Comparison of ENCODE assay signal across 8 mouse cellular contexts in the genomic region with DNA sequence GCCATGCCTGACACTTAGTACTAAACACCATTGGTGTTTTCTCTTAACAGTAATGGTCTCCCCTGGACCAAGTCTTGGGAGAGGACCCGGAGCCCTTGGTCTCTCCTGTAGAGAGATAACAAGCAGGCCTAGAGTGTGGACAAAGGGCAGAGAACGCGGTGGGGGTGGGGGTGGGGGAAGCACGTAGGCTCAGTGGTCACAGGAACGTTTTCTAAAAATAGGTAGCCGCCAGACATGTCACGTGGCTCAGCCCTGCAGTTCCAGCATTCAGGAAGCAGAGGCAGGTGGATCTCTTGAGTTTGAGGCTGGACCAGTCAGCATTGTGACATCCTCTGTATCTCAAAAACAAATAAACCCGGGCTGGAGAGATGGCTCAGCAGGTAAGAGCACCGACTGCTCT. TPM values are rescaled to one million over a fixed set of nuclear protein-coding genes. Genes with fewer than 3 reads are reported as not detected.
A peak's percentile ranks its signal among the peaks of the same experiment; 100 is the strongest.
DNase-seq lines count a peak whose midpoint lies in the region; ATAC-seq lines count a peak whose summit lies in the region.

No protein-coding gene starts in this region.

- peak overlapping the region; percentile 99 for H3K27ac ChIP-seq in hindbrain, embryonic 12.5 days
- peak overlapping the region; percentile 96 for H3K27ac ChIP-seq in midbrain, embryonic 13.5 days

- peaks cover 28% of the 10 kb centered on the region for H3K4me1 ChIP-seq in hindbrain, embryonic 12.5 days
- peaks cover 31% of the 10 kb centered on the region for H3K4me1 ChIP-seq in midbrain, embryonic 13.5 days (replicated peaks)

- peak overlapping the region; percentile 78 for H3K4me2 ChIP-seq in hindbrain, embryonic 12.5 days (replicated peaks)
- H3K4me2 ChIP-seq in midbrain, embryonic 13.5 days (replicated peaks): peak overlapping the region; percentile 79

- H3K27me3 ChIP-seq in hindbrain, embryonic 12.5 days: no peaks in the 10 kb centered on the region
- no peaks in the 10 kb centered on the region for H3K27me3 ChIP-seq in midbrain, embryonic 13.5 days

- peak overlapping the region; percentile 94 for H3K9ac ChIP-seq in hindbrain, embryonic 12.5 days
- H3K9ac ChIP-seq in midbrain, embryonic 13.5 days (replicated peaks): peak overlapping the region; percentile 96

- no peaks in the 10 kb centered on the region for H3K9me3 ChIP-seq in hindbrain, embryonic 12.5 days (replicated peaks)
- no peaks in the 10 kb centered on the region for H3K9me3 ChIP-seq in midbrain, embryonic 13.5 days

- H3K4me3 ChIP-seq in hindbrain, embryonic 12.5 days: peak overlapping the region; percentile 95
- peak overlapping the region; percentile 96 for H3K4me3 ChIP-seq in midbrain, embryonic 13.5 days (replicated peaks)

- 48% methylated on average over 9 of the region's 9 CpGs for WGBS in hindbrain, embryonic 12.5 days
- 58% methylated on average over 9 of the region's 9 CpGs for WGBS in midbrain, embryonic 13.5 days

- no peaks in the 10 kb centered on the region for H3K36me3 ChIP-seq in hindbrain, embryonic 12.5 days
- no peaks in the 10 kb centered on the region for H3K36me3 ChIP-seq in midbrain, embryonic 13.5 days

- no peak for ATAC-seq in hindbrain, embryonic 12.5 days (ENCODE audit: low FRiP score)
- ATAC-seq in midbrain, embryonic 13.5 days: no peak

- peak; percentile 11 for DNase-seq in kidney, adult 11 months
- DNase-seq in kidney, postnatal 25 days: no peak
- DNase-seq in Muller cell, postnatal 12 days (ENCODE audit: inconsistent ontology term): peak; percentile 7
- no peak for DNase-seq in layer of hippocampus, adult 11-12 months (ENCODE audit: low spot score)
- no peak for DNase-seq in adrenal gland, postnatal 10 days
- DNase-seq in cerebellum, postnatal 14 days: no peak

RNA-seq across cellular contexts. Expression of a gene that starts 1.2 kb away (rescaled TPM):
- polyA plus RNA-seq in hindbrain, embryonic 12.5 days (2016; fragmentation: Nextera tagmentation; extraction: Ambion mirVana): 402 and 422 TPM in 2 replicates
- polyA plus RNA-seq in midbrain, embryonic 13.5 days (2015; fragmentation: Nextera tagmentation; extraction: Ambion mirVana): 513 and 524 TPM in 2 replicates
- total RNA-seq in adrenal gland, postnatal 10 days (2021): 100 to 1,000 TPM; 107 to 110 TPM

Comparison
In these comparisons a context has a peak if more than half of its experiments do, and no peak if none do; other contexts are left out.
1. DNase-seq: peak in kidney, adult 11 months (single experiment) and Muller cell, postnatal 12 days (single experiment); none in kidney, postnatal 25 days (0 of 2), layer of hippocampus, adult 11-12 months (single experiment), adrenal gland, postnatal 10 days (single experiment) and cerebellum, postnatal 14 days (0 of 2).